ENCODE assay signal across 10 mouse cellular contexts in genomic region chr5:47273389-47274255, GRCm38 (mm10).
DNase-seq lines count a peak whose midpoint lies in the region; ATAC-seq lines count a peak whose summit lies in the region.
"Had no signal": no experiment of that assay in that cellular context is flagged by ENCODE, and none has a peak within 500 bp of the region (broad histone marks: within the 10 kb centered on the region; RNA-seq: fewer than 3 reads in every experiment).

No protein-coding gene starts in this region.

- H3K9ac ChIP-seq in embryonic facial prominence, embryonic 14.5 days (ENCODE audit: low read depth, low read length), result no peak overlapping the region
- H3K9ac ChIP-seq: embryonic facial prominence, embryonic 13.5 days had no signal

- DNase-seq in kidney, postnatal 10 days, result peak; percentile 6
- no peak for DNase-seq in kidney, adult 11 months
- DNase-seq in R1 (ENCODE audit: low read depth, low spot score), result peak; percentile 5
- peak; percentile 35 for DNase-seq in embryonic facial prominence, embryonic 14.5 days (ENCODE audit: low spot score)
- DNase-seq in lung, postnatal 10 days, result peak; percentile 27
- no peak for DNase-seq in thymus, postnatal 36 days
- no peak for DNase-seq in layer of hippocampus, adult 9-11 months
- DNase-seq: gastrocnemius, postnatal 36 days; layer of hippocampus, postnatal 36 days had no signal

- no peak overlapping the region for H3K27ac ChIP-seq in embryonic facial prominence, embryonic 14.5 days (replicated peaks; ENCODE audit: low read depth, low read length)
- H3K27ac ChIP-seq: embryonic facial prominence, embryonic 13.5 days had no signal

- no peak overlapping the region for H3K4me3 ChIP-seq in embryonic facial prominence, embryonic 14.5 days (ENCODE audit: low read depth, low read length)
- H3K4me3 ChIP-seq: embryonic facial prominence, embryonic 13.5 days had no signal

- no peaks in the 10 kb centered on the region for H3K36me3 ChIP-seq in embryonic facial prominence, embryonic 14.5 days (ENCODE audit: control insufficient read depth, insufficient read depth, low read length)
- H3K36me3 ChIP-seq: embryonic facial prominence, embryonic 13.5 days had no signal

- peak; percentile 65 for ATAC-seq in embryonic facial prominence, embryonic 14.5 days (ENCODE audit: low read depth)

- no peak overlapping the region for H3K4me2 ChIP-seq in embryonic facial prominence, embryonic 14.5 days (ENCODE audit: low read depth, low read length)
- H3K4me2 ChIP-seq: embryonic facial prominence, embryonic 13.5 days had no signal

- H3K4me1 ChIP-seq in embryonic facial prominence, embryonic 14.5 days (ENCODE audit: control insufficient read depth, insufficient read depth, low read length), result no peaks in the 10 kb centered on the region
- H3K4me1 ChIP-seq: embryonic facial prominence, embryonic 13.5 days had no signal

- H3K27me3 ChIP-seq in embryonic facial prominence, embryonic 14.5 days (replicated peaks; ENCODE audit: control insufficient read depth, insufficient read depth, low read length), result no peaks in the 10 kb centered on the region
- H3K27me3 ChIP-seq: embryonic facial prominence, embryonic 13.5 days had no signal

- WGBS in embryonic facial prominence, embryonic 14.5 days, result 50% methylated on average over 9 of the region's 9 CpGs

- no peaks in the 10 kb centered on the region for H3K9me3 ChIP-seq in embryonic facial prominence, embryonic 14.5 days (ENCODE audit: control insufficient read depth, low read length)
- H3K9me3 ChIP-seq: embryonic facial prominence, embryonic 13.5 days had no signal

Comparison
In these comparisons a context has a peak if more than half of its experiments do, and no peak if none do; other contexts are left out.
1. DNase-seq: peak in kidney, postnatal 10 days (single experiment), R1 (single experiment), embryonic facial prominence, embryonic 14.5 days (single experiment) and lung, postnatal 10 days (single experiment); none in kidney, adult 11 months (single experiment), thymus, postnatal 36 days (0 of 2) and layer of hippocampus, adult 9-11 months (single experiment).